Mouse (Mus musculus) mouse trophoblast stem cell (cell line): Measurements from ENCODE around the gene Gm45808.
"Not testable (repeated sequence)": the region's sequence is repeated elsewhere in the genome, so short reads cannot be mapped to it uniquely, and the experiment has no call there.

Experiments
- in situ Hi-C, 2 experiments: fragments of 300-500 bp; cut with MseI, MboI; formaldehyde crosslinking; loops; 2 replicates in 1 of 2; 3 replicates in 1 of 2; pipeline ENCODE4 v1.15.1; 2025

The Gm45808 gene

DNA sequence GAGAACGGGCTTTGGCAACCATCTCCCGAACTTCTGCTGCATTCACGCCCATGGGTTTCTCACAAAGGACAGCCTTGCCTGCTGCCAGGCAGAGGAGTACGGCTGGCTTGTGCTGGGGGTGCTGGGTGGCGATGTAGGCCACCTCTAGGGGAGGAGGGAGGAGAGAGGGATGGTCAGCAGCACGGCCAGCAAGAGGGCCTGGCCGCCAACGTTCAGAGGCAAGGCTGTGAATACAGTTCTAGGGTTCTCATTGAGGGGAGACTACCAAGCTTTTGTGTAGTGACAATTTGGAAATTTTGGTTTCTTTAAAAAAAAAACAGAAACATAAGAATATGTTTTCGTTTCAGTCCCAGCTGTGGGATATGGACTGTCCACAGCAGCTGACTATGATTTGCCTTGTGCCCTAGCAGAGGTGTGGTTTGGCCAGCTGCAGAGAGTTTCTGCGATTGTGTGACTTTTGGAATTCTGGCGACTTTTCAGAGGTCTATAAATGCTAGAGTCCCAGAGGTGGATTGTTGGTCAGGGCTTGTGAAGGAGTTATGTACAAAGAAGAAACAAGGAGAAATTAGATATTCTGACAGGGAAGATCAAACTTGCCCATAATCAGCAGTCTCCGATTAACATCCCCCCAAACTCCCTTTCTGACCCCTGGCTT lies at the start of gene Gm45808:
Gene Gm45808, minus strand, starts transcription at position 51 of the 655 bp plus-strand sequence.
- in situ Hi-C loops, result no loop called here

DNA sequence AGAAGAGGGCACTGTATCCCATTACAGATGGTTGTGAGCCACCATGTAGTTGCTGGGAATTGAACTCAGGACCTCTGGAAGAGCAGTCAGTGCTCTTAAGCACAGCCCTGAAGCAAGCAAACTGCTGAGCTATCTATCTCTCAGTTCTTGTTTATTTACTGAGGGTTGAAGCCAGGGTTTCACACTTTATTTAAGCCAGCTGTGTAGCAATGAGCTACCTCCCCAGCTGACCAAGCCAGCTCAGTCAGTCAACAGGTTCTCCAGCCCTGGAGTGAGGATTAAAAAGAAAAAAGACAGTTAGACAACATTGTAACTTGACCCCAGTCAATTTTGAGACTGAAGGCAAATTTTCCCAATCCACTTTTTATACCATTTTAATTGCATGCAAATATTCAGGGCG lies 49.1 kb upstream of the Gm45808 start:
- in situ Hi-C loops, result no loop called here

DNA sequence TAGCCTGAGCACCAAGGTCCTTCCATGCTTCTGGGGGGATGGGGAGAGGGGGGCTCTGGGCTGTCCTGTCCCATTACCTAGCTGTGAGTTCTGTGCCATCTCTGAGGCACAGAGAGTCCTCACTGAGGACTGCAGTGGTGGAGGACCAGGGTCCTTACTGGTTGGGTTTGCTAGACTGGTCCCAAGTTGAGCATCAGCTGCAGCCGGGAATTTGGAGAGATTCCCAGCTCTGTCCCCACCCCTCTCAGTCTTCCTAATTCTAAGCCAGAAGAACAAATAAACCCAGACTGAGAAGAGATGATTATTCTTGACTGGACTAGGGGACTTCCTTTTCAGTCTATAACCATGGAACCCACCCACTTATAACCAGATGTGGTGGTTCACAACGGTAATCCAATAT lies 44.0 kb upstream of the Gm45808 start:
- in situ Hi-C loops, result no loop called here

- in situ Hi-C loops, result no loop called here
These were observed 42.9 kb upstream of the Gm45808 start for GRCm38 (mm10) chr7:45529461-45529860.

GRCm38 (mm10) chr7:45527169-45527568 lies 40.6 kb upstream of the Gm45808 start:
- in situ Hi-C loops, result not testable (repeated sequence)

GRCm38 (mm10) chr7:45526474-45527120 lies 40.0 kb upstream of the Gm45808 start:
- in situ Hi-C loops, result no loop called here

- in situ Hi-C loops, result no loop called here
These were observed 39.3 kb upstream of the Gm45808 start, which contains the start of the genes Ppp1r15a and Plekha4 for GRCm38 (mm10) chr7:45525809-45526473. Gene Ppp1r15a (minus strand): TSS chr7:45526268. Gene Plekha4 (plus strand): TSS chr7:45526330.

GRCm38 (mm10) chr7:45524841-45525621 lies 38.4 kb upstream of the Gm45808 start:
- in situ Hi-C loops, result no loop called here

GRCm38 (mm10) chr7:45523678-45524170 lies 37.1 kb upstream of the Gm45808 start:
- in situ Hi-C loops, result no loop called here

DNA sequence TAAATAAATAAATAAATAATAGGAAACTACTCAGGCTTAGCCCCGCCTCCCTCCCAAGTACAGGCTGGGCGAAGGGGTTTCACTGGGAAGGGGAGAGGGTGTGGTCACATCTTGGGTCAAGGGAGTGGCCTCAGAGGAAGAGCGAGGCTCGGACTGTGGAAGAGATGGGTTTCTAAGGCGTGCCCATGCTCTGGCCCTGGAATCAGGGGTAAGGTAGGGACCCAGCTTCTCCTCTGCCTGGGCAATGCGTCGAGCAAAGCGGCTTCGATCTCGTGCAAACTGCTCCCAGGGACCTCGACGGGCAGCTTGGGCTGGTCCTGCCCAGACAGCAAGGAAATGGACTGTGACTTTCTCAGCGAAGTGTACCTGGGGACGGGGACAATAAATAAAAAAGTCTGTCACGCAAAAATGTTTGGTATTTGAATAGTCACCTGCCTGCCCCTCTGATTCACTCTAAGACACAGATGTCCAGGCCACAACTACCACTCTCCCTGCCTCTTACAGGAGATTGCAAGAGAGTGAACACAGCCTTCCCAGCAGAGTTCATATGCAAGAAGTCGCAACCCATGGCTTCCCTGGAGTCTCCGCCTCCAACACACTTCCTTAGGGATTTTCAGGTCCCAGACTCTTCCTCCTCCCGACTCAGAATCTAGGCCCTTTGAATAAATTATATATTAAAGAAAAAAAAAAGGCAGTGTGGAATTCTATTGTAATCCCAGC lies 36.5 kb upstream of the Gm45808 start:
- in situ Hi-C loops, result no loop called here

- in situ Hi-C loops, result no loop called here
These were observed 35.7 kb upstream of the Gm45808 start for GRCm38 (mm10) chr7:45522194-45522752.

DNA sequence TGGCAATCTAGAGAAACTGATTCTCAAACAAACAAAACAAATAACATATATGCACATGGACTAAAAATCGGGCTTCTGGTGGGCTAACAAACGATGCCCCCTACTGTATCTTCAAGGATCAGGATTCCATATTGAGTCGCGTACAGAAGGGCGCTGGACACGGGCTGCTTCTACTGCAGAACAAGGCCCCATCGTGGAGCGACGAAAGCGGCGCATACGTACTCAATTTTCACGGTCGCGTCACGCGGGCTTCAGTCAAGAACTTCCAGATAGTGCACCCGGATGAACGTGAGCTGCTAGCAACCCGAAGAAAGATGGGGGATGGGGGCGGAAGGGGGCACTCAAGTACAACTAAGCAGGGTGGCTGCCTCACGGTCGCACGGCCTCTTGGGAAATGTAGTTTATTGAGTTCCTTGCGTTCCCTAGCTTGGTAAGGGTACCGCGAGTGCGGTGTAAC lies 35.1 kb upstream of the Gm45808 start:
- in situ Hi-C loops, result no loop called here

DNA sequence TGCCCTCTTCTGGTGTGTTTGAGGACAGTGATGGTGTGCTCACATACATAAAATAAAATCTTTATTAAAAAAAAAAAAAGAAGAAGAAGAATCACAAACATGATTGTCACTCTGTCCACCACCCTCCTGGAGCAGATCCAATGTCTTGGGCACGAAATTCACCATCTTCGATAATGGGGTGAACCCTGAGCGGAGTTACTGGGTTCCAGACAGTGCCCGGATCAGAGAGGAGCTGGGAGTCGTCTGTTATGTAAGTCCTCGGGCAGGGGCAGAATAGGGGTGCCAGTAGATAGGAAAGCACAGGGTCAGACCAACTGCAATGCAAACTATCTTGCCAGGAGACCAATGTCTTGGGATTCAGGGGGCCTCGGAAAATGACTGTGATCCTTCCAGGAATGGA lies 34.0 kb upstream of the Gm45808 start:
- in situ Hi-C loops, result no loop called here

GRCm38 (mm10) chr7:45519345-45520120 lies 32.9 kb upstream of the Gm45808 start:
- in situ Hi-C loops, result loop anchor here in 1 of 2 experiments (10.0 kb wide), 1 partner anchor 65 kb away; the partner anchor contains the start of gene Ftl1

- in situ Hi-C loops, result loop anchor here in 1 of 2 experiments (10.0 kb wide), 1 partner anchor 64 kb away; the partner anchor contains the start of gene Ftl1
These were observed 32.0 kb upstream of the Gm45808 start for GRCm38 (mm10) chr7:45518618-45519017.

GRCm38 (mm10) chr7:45516846-45517245 lies 30.2 kb upstream of the Gm45808 start:
- in situ Hi-C loops, result loop anchor here in 1 of 2 experiments (10.0 kb wide), 1 partner anchor 62 kb away; the partner anchor contains the start of gene Ftl1

- in situ Hi-C loops, result loop anchor here in 1 of 2 experiments (10.0 kb wide), 1 partner anchor 61 kb away; the partner anchor contains the start of gene Ftl1
These were observed 28.8 kb upstream of the Gm45808 start for GRCm38 (mm10) chr7:45515436-45515835.

DNA sequence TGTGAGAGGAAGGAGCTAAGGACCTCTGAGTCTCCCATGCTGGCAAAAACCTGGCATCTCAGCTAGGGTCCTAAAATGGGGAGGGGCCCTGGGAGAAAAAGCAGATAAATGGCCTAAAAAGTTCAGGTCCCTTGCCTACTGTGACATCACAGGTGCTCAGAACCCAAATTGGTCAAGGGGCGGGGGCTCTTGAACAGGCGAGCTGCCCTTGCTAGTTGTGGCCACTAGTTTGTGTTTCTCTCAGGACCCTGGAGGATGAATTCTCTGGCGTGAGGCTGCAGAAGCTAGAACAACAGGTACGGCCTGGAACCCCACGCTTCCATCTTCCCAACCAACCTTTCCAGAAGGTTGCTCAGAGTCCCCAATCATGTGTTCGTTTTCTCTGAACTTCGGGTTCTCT lies 27.8 kb upstream of the Gm45808 start:
- in situ Hi-C loops, result loop anchor here in 1 of 2 experiments (10.0 kb wide), 1 partner anchor 60 kb away; the partner anchor contains the start of gene Ftl1
